Mouse (Mus musculus): ENCODE results near the gene Mtmr11.

DNA sequence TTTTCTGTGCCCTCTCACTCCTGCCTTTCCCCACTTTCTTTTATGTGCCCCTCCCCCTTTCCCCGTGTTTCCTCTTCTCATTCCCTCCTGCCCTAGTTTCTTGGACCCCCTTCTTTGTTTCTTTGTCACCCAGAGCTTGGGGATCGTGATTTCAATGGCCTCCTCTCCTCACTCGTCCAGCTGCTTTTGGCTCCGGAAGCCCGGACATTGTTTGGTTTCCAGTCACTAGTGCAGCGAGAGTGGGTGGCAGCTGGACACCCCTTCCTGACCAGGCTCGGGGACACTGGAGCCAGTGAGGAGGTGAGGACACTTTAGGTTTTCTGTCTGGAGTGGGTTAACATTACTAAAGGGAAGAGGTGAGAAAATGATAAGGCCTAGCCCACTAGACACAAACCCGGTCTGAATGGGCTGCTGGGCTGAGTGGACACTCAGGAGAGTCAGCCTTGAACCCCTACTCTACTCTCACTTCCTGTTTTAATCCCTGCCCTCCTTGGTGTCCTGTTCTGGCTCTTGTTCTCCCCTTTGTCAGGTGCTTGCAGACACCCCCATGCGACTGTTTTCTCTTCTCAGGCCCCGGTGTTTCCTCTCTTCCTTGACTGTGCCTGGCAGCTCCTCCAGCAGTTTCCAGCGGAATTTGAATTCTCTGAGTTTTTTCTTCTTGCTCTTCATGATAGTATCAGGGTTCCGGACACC, 6.8 kb downstream of the Mtmr11 start:
- TF ChIP-seq CTCF (IDR thresholded peaks at IDR 0.05; ENCODE audit: control insufficient read depth, insufficient read depth, insufficient replicate concordance, low read depth, low read length) = no peak
- TF ChIP-seq POLR2A (IDR thresholded peaks at IDR 0.05; ENCODE audit: control insufficient read depth, low read depth, low read length) = no peak

Measured in testis, adult 2 months (tissue).